Mouse (Mus musculus): Measurements from ENCODE around the gene Tep1. TPM values are rescaled to one million over a fixed set of nuclear protein-coding genes. Genes with fewer than 3 reads are reported as not detected.

The Tep1 gene
- total and polyA plus RNA-seq, 2 experiments from 2014 or later = 2.2 to 4.9 TPM

DNA sequence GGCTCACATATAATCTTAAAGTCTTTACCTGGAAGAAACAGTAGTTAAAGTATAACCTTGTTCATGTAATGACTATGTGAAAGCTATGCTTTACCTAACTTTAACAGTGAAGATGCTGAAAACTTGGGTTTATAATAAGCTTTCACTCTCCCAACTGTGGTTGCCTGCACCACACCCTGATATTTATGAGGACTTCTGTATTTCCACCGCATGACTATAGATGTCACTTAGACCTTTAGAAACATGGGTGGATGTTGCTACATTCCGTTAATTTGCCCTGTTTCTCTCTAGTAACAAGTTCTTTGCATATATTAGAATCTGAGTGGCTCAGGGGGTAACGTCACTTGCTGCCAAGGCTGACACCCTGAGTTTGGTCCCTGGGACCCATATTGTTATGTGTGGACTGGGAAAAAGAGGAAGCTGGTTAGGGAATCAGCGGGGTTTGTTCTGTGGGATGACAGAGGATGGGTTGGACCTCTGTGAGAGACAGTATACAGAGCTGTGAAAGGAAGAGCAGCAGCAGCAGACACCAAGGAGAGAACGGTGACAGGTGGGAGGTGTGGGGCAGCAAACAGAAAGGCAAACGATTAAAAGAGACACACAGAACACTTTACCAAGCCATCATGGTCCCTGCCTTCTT is 5.4 kb upstream of the Tep1 start:
- H3K36me3 ChIP-seq (ENCODE audit: insufficient read depth, low read length) = 0 out of 2 replicates have a peak, but pooled peaks cover 3% of the 10 kb centered on the region
- H3K4me1 ChIP-seq (ENCODE audit: insufficient read depth, low read length) = no peaks in the 10 kb centered on the region
- 77% methylated on average over 6 of the region's 6 CpGs for WGBS

DNA sequence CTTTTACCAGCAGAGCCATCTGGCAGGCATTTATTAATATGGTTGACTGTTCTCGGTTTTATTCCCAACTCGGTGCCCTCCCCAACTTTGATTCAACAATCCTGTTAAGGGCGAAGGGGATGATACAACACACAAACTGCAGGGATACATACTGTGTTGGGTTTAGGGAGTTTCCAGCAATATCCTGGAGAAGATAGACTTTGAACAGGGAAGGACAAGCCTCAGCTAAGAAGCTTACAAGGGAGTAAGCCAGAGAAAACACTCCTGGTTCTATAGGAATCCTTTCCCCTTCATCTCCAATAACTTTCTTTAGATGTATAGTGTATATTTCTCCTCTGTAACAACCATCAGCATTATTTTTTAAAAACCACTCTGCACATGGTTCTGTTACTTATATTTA is 4.8 kb upstream of the Tep1 start:
- Histone ChIP-seq H3K9me3 (ENCODE audit: low read length) (no peaks in the 10 kb centered on the region), H3K27ac (ENCODE audit: low read depth, low read length) (no peak overlapping the region), H3K4me1 (ENCODE audit: insufficient read depth, low read length) (no peaks in the 10 kb centered on the region), H3K4me2 (ENCODE audit: low read depth, low read length, poor library complexity, severe bottlenecking) (no peak overlapping the region), H3K4me3 (ENCODE audit: low read depth, low read length) (no peak overlapping the region), H3K36me3 (ENCODE audit: insufficient read depth, low read length) (0 out of 2 replicates have a peak, but pooled peaks cover 3% of the 10 kb centered on the region), H3K9ac (replicated peaks; ENCODE audit: low read length, poor library complexity, severe bottlenecking) (no peak overlapping the region), H3K27me3 (ENCODE audit: insufficient read depth, low read length) (no peaks in the 10 kb centered on the region)
- DNase-seq (ENCODE audit: low spot score) (no peak), ATAC-seq (ENCODE audit: low FRiP score) (no peak)
- 89% methylated on average over 3 of the region's 3 CpGs for WGBS
- no peak for TF ChIP-seq CTCF (IDR thresholded peaks at IDR 0.05)

More for the DNA sequence above, 5.4 kb upstream of the Tep1 start:
- ATAC-seq (ENCODE audit: low FRiP score) = no peak
- no peak for DNase-seq (ENCODE audit: low spot score)
- Histone ChIP-seq H3K27me3 (ENCODE audit: insufficient read depth, low read length) (no peaks in the 10 kb centered on the region), H3K9ac (replicated peaks; ENCODE audit: low read length, poor library complexity, severe bottlenecking) (no peak overlapping the region), H3K4me3 (ENCODE audit: low read depth, low read length) (no peak overlapping the region), H3K9me3 (ENCODE audit: low read length) (no peaks in the 10 kb centered on the region), H3K4me2 (ENCODE audit: low read depth, low read length, poor library complexity, severe bottlenecking) (no peak overlapping the region), H3K27ac (ENCODE audit: low read depth, low read length) (no peak overlapping the region)
- no peak for TF ChIP-seq CTCF (IDR thresholded peaks at IDR 0.05)

DNA sequence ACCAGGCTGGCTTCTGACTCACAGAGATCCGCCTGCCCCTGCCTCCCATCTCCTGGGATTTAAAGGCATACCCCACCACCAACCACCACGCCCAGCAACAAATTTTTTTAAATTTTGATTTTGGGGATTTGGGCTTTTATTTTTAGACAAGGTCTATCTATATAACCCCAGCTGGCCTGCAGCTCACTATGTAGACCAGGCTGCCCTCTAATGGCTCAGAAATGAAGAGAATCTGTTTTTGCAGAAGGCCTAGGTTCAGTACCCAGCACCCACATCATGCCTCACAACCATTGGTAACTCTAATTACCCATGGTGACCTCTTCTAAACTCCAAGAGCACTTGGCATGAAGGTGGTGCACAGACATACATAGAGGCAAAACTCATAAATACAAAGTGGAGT is 924 bp upstream of the Tep1 start:
- ATAC-seq (ENCODE audit: low FRiP score) = no peak
- H3K4me2 ChIP-seq (ENCODE audit: low read depth, low read length, poor library complexity, severe bottlenecking) = peak overlapping the region; percentile 74; the same call in 1 of the 2 replicates

DNA sequence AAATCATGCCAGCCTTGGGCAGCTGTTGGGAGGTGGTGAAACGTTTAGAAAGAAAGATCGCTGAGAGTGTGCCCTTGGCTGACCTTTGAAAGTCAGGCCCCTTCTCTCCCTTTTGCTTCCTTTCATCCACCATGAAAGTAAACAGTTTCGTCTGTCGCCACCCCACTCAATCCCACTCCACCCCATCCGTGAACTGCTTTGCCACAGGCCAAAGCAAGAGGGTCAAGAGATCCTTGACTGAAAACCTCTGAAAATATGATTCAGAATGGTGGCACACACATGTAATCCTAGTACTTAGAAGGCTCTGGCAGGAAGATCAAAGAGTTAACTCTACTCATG is 414 bp upstream of the Tep1 start:
- Histone ChIP-seq H3K27me3 (ENCODE audit: insufficient read depth, low read length) (no peaks in the 10 kb centered on the region), H3K36me3 (ENCODE audit: insufficient read depth, low read length) (no peaks in the 10 kb centered on the region), H3K4me2 (ENCODE audit: low read depth, low read length, poor library complexity, severe bottlenecking) (peak overlapping the region; percentile 74), H3K27ac (ENCODE audit: low read depth, low read length) (peak overlapping the region; percentile 62), H3K9me3 (ENCODE audit: low read length) (no peaks in the 10 kb centered on the region), H3K4me1 (ENCODE audit: insufficient read depth, low read length) (no peaks in the 10 kb centered on the region), H3K4me3 (ENCODE audit: low read depth, low read length) (peak overlapping the region; percentile 48), H3K9ac (replicated peaks; ENCODE audit: low read length, poor library complexity, severe bottlenecking) (peak overlapping the region; percentile 63)
- no peak for TF ChIP-seq CTCF (IDR thresholded peaks at IDR 0.05)
- ATAC-seq (ENCODE audit: low FRiP score) = peak; percentile 8; the same call in 1 of the 2 replicates
- DNase-seq (ENCODE audit: low spot score) = no peak
- 26% methylated on average over 5 of the region's 5 CpGs for WGBS

More for the DNA sequence above, 924 bp upstream of the Tep1 start:
- H3K4me1 ChIP-seq (ENCODE audit: insufficient read depth, low read length) = no peaks in the 10 kb centered on the region
- no peaks in the 10 kb centered on the region for H3K9me3 ChIP-seq (ENCODE audit: low read length)
- DNase-seq (ENCODE audit: low spot score) = no peak
- H3K36me3 ChIP-seq (ENCODE audit: insufficient read depth, low read length) = no peaks in the 10 kb centered on the region
- WGBS = 94% methylated on average over 2 of the region's 2 CpGs
- no peaks in the 10 kb centered on the region for H3K27me3 ChIP-seq (ENCODE audit: insufficient read depth, low read length)
- H3K9ac ChIP-seq (replicated peaks; ENCODE audit: low read length, poor library complexity, severe bottlenecking) = no peak overlapping the region
- no peak for TF ChIP-seq CTCF (IDR thresholded peaks at IDR 0.05)
- peak overlapping the region; percentile 48; the same call in 1 of the 2 replicates for H3K4me3 ChIP-seq (ENCODE audit: low read depth, low read length)
- H3K27ac ChIP-seq (ENCODE audit: low read depth, low read length) = no peak overlapping the region

DNA sequence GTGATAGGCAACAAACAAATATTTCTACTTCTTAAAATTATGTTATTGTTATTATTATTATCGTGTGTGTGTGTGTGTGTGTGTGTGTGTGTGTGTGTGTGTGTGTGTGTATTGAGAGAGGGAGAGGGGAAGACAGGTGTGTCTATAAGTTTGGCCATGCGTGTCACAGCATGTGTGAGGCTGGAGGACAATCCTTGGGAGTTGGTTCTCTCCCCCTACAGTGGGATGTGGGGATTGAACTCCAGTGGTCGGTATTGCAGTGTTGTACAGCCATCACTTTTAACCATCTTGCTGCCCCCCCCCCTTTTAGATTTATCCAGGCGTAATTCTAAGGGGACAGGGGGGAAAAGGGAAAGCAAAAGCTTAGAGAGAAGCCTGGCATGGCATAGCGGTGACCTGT is 1.7 kb downstream of the Tep1 start:
- DNase-seq (ENCODE audit: low spot score) (no peak), ATAC-seq (ENCODE audit: low FRiP score) (no peak)
- WGBS = 95% methylated on average over 5 of the region's 5 CpGs
- no peak for TF ChIP-seq CTCF (IDR thresholded peaks at IDR 0.05)
- H3K9me3 ChIP-seq (ENCODE audit: low read length) = no peaks in the 10 kb centered on the region
- H3K27ac ChIP-seq (ENCODE audit: low read depth, low read length) = no peak overlapping the region
- H3K36me3 ChIP-seq (ENCODE audit: insufficient read depth, low read length) = no peaks in the 10 kb centered on the region
- no peak overlapping the region for H3K4me3 ChIP-seq (ENCODE audit: low read depth, low read length)
- no peak overlapping the region for H3K4me2 ChIP-seq (ENCODE audit: low read depth, low read length, poor library complexity, severe bottlenecking)
- no peak overlapping the region for H3K9ac ChIP-seq (replicated peaks; ENCODE audit: low read length, poor library complexity, severe bottlenecking)
- H3K27me3 ChIP-seq (ENCODE audit: insufficient read depth, low read length) = no peaks in the 10 kb centered on the region
- H3K4me1 ChIP-seq (ENCODE audit: insufficient read depth, low read length) = no peaks in the 10 kb centered on the region

DNA sequence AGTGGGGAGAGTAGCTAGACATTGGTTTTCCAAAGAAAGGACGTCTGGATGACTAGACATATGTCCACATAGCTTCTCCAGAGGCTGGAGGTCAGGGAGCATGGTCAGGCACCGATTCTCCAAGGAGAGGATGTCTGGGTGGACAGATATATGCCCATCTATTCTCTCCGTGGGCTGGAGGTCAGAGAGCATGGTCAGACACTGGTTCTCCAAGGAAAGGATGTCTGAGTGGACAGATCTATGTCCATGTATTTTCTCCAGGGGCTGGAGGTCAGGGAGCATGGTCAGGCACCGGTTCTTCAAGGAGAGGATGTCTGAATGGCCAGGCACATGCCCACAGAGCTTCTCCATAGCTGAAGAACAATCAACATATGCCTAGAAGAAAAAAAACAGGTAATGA is 2.1 kb downstream of the Tep1 start:
- H3K4me1 ChIP-seq (ENCODE audit: insufficient read depth, low read length) = no peaks in the 10 kb centered on the region
- no peak overlapping the region for H3K9ac ChIP-seq (replicated peaks; ENCODE audit: low read length, poor library complexity, severe bottlenecking)
- no peak overlapping the region for H3K4me2 ChIP-seq (ENCODE audit: low read depth, low read length, poor library complexity, severe bottlenecking)
- DNase-seq (ENCODE audit: low spot score) (no peak), ATAC-seq (ENCODE audit: low FRiP score) (no peak)
- H3K36me3 ChIP-seq (ENCODE audit: insufficient read depth, low read length) = no peaks in the 10 kb centered on the region
- H3K27ac ChIP-seq (ENCODE audit: low read depth, low read length) = no peak overlapping the region
- no peaks in the 10 kb centered on the region for H3K9me3 ChIP-seq (ENCODE audit: low read length)
- WGBS = 78% methylated on average over 4 of the region's 4 CpGs
- no peaks in the 10 kb centered on the region for H3K27me3 ChIP-seq (ENCODE audit: insufficient read depth, low read length)
- H3K4me3 ChIP-seq (ENCODE audit: low read depth, low read length) = no peak overlapping the region
- TF ChIP-seq CTCF (IDR thresholded peaks at IDR 0.05) = no peak

All from midbrain, postnatal 0 days (tissue).